Mouse (Mus musculus) left cerebral cortex, adult 18-20 months (tissue): ENCODE data around the gene Lasp1. TPM values are rescaled to one million over a fixed set of nuclear protein-coding genes. Genes with fewer than 3 reads are reported as not detected.
"Not testable (repeated sequence)": the region's sequence is repeated elsewhere in the genome, so short reads cannot be mapped to it uniquely, and the experiment has no call there.

Experiments
- DNase-seq, 2 experiments: peaks; one replicate each; pipeline ENCODE4 v3.0.0; 2021 to 2022; ENCODE audit warnings: low spot score in 2 of 2, mixed read lengths in 1 of 2
- total RNA-seq, 2 experiments: library from RNA; stranded (reverse); gene quantifications; 2 replicates each; pipeline ENCODE4 v1.2.3; 2021

Lasp1 gene
- total RNA-seq, 2 experiments from 2014 or later: 165 to 168 TPM

- DNase-seq: no peak
Observed at GRCm38 (mm10) chr11:97825295-97825694, 26.5 kb downstream of the Lasp1 start.

- no peak for DNase-seq
Observed at GRCm38 (mm10) chr11:97825971-97826370, 27.2 kb downstream of the Lasp1 start.

DNA sequence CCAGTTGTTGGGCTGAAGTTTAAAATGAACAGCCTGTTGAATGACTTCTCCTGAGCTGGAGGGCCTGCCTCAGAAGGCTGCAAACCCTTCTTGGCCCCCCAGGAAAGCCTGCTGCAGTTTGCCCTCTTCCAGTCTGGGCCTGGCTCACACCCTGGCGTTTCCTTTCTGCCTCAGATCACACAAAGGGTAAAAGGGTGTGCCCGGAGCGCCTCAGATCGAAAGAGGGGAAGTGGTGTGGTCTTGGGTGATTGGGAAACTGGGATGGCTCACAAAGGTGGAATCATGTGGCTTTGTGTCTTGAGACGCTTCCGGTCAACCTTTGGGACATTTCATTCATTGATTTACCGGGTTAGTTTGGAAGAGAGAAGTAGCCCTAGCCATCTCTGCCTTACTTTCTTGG is 27.6 kb downstream of the Lasp1 start:
- DNase-seq: no peak

DNA sequence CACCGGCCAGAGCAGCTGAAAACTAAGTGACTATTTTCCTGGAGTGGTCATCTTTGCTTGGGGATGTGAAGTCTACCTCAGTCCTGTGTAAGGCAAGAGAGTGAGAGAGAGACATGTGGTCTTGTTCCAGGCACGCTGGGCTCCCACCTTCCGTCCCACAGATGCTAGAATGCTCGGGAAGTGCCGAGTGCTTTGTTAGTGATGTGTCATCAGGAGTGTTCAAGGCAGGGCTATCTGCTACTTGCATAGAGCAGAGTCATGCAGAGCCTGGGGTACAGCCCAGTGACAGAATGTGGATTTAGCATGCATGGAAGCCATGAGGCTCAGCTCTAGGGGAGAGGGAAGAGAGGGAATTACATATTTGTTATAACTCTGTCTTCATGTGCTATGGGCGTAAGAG is 28.9 kb downstream of the Lasp1 start:
- peak in 1 of 2 experiments; percentile 40 for DNase-seq

DNA sequence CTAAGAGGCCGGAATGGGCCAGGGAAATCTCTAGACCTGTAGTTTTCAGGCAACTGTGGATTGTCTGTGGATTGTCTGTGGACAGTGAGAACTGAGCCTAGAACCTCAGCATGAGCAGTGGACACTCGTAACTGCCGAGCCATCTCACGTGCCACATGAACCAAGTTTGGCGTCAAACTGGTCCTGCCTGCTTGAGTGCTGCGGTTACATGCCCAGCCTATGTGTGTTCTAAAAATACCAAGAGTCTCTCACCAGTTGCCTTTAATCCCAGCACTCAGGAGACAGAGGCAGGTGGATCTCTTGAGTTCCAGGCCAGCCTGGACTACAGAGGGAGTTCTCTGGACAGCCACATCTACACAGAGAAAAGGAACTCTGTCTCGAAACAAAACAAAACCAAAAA is 30.6 kb downstream of the Lasp1 start:
- no peak for DNase-seq

GRCm38 (mm10) chr11:97829913-97830476 is 31.2 kb downstream of the Lasp1 start:
- no peak for DNase-seq

- DNase-seq: no peak
Observed at GRCm38 (mm10) chr11:97830501-97830900, 31.7 kb downstream of the Lasp1 start.

- DNase-seq: peak in 1 of 2 experiments; percentile 50
Observed at GRCm38 (mm10) chr11:97832001-97832400, 33.2 kb downstream of the Lasp1 start.

GRCm38 (mm10) chr11:97833352-97833751 is 34.6 kb downstream of the Lasp1 start:
- no peak for DNase-seq

- no peak for DNase-seq
Observed at GRCm38 (mm10) chr11:97836541-97836940, 37.7 kb downstream of the Lasp1 start.

GRCm38 (mm10) chr11:97837051-97837450 is 38.3 kb downstream of the Lasp1 start:
- not testable (repeated sequence) for DNase-seq

DNA sequence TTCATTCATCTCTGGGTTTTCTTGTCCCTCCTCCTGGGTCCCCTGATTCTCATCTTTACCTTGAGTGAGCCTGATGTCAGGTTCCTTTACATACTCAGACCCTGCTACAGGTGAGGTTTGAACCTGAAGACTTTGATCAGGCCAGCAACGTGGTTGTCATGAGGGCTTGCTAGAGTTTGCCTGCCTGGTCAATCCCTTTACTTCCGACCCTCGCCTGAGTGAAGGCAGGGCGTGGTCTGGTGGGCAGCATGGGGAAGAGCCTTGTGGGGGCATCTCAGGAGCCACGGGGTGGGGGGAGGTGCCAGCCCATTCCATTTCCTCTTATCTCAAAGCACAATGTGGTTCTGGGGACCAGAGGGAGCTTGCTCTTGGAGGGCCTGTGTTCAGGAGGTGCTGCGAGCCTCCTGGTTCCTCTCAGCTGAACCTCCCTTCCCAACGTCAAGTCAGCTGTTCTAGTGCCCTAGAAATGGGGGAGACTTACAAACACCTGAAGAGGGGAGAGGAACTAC is 38.9 kb downstream of the Lasp1 start:
- no peak for DNase-seq

- no peak for DNase-seq
Observed at GRCm38 (mm10) chr11:97838779-97839440, 40.1 kb downstream of the Lasp1 start.

- no peak for DNase-seq
Observed at GRCm38 (mm10) chr11:97839441-97840134, 40.8 kb downstream of the Lasp1 start.

DNA sequence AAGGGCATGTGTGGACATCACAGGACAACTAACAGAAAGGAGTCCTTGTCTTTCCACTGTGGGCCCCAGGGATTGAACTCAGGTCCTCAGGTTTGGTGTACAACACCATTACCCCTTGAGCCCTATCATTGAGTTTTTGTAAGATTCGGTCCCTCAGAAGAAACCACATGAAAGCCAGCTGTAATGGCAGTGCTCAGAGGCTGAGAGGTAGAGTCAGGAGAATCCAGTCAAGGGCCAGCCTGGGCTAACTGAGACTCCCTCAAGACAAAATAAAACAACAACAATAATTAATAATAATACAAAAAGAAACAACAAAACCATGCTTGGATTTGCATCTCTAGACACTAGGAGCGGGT is 41.3 kb downstream of the Lasp1 start:
- DNase-seq: no peak

GRCm38 (mm10) chr11:97840539-97840954 is 41.7 kb downstream of the Lasp1 start, which contains the start of gene B230217C12Rik:
B230217C12Rik (plus strand) TSS chr11:97840780.
- no peak for DNase-seq

DNA sequence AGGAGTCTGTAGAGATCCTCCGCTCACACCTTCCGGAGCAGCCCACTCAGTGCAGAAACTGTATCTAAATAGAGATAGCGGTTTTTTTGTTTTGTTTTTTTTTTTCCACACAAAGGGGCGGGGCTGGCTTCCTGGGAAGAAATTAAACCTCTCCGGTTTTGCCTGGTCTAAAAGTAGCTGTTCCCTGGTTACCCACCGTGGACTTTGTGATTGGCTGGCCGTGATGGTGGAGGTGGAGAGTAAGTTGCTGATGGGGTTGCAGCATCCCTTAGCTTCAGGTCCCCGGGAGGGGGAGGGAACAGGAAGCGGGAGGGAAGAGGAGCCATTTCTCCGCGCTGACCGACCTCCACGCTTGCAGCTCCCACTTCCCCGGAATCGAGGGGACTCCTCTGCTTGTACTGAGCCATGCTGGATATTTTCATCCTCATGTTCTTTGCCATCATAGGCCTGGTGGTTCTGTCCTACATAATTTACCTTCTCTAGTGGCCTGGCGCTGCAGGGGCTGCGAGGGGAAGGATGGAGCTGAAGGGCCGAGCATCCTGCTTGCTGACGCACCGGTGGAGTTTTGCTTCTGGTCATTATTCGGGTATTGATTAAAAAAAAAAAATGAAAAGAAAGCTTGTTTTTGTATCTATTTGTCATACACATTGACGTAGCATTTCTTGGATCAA is 42.3 kb downstream of the Lasp1 start:
- DNase-seq: peak; percentile 89 to 94

DNA sequence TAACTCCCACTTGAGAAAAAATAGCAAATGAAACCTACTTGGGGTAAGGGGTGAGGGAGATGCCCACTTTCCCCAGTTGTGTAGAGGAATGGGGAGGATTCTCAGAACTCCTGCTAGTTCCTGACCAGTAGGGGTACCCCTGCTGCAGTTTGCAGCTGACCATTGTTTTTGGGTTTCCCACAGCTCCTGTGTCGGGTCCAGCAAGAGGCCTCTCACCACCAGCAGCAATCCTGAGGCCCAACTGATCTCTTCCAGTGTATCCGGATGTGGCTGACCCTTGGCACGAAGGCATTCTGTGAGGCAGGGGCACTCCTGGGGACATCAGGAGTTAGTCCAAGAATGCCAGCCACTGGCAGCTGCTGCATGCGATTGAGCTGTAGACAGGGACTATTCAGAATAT is 43.2 kb downstream of the Lasp1 start:
- peak in 1 of 2 experiments; percentile 37 for DNase-seq

- no peak for DNase-seq
Observed at GRCm38 (mm10) chr11:97850367-97850766, 51.6 kb downstream of the Lasp1 start.

- DNase-seq: no peak
Observed at GRCm38 (mm10) chr11:97851601-97852000, 52.8 kb downstream of the Lasp1 start.

DNA sequence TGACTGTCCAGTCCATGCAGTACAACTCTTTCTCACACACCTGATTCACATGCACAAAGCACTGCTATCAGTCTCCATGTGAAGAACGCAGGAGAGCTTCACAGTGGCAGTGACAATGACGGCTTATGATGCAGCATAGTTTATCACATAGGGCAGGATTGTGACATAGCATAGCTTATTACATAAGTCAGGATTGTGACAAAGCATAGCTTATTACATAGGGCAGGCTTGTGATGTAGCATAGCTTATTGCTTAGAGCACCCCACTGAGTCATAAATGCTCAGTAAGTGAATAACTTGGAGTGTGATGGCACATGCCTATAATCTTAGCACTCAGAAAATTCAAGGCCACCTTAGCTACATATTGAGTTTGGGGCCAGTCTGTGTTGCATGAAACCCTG is 56.7 kb downstream of the Lasp1 start:
- no peak for DNase-seq

- DNase-seq: no peak
Observed at GRCm38 (mm10) chr11:97862148-97862547, 63.3 kb downstream of the Lasp1 start.
